Mouse (Mus musculus) G1E (cell line): ENCODE measurements around the gene Pak6.

Source experiments
- CTCF ChIP-seq: IDR thresholded peaks from 2 replicates; pipeline ENCODE4 v1.5.1; 2012; ENCODE audit warnings: low read depth, low read length, inconsistent platforms, mixed read lengths
- GATA1 ChIP-seq: IDR thresholded peaks from 2 replicates; pipeline ENCODE4 v1.6.1; 2012; ENCODE audit warnings: borderline replicate concordance, low read length, inconsistent platforms, mixed read lengths
- GATA2 ChIP-seq: IDR thresholded peaks from 2 replicates; pipeline ENCODE4 v1.6.1; 2012; ENCODE audit warnings: low read depth, low read length, inconsistent platforms, borderline replicate concordance
- POLR2AphosphoS5 ChIP-seq: IDR thresholded peaks from 2 replicates; pipeline ENCODE4 v1.6.1; 2012; ENCODE audit warnings: low read depth, low read length, inconsistent platforms; ENCODE audit not compliant: insufficient replicate concordance
- TAL1 ChIP-seq: conservative IDR thresholded peaks from 2 replicates; pipeline ENCODE4 v1.6.1; 2012; ENCODE audit warnings: low read depth, low read length, inconsistent platforms, mixed read lengths

DNA sequence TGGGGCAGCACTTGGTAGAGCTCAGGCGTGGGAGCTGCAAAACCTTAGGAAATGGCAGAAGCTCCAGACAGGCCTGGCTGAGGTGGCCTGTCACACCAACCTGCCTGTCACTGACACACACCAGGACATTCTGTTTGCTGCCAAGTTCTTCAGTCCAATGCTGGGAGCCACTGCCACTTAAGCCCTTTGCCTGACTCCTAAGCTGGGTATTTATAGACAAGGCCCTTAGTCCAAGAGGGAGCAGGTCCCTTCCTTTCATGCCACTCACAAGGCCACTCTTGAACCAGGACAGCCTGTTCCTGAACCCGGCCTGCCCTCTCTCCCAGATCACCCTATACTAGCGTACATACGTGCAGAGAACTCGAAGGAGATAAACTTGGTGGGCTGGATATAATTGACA lies 53.6 kb downstream of the Pak6 start:
- no peak for TF ChIP-seq CTCF
- TF ChIP-seq POLR2AphosphoS5: no peak
- no peak for TF ChIP-seq GATA1
- TF ChIP-seq GATA2: no peak
- no peak for TF ChIP-seq TAL1
